Mouse (Mus musculus) CH12.LX (cell line): ENCODE data around the gene Sh3rf1. TPM values are rescaled to one million over a fixed set of nuclear protein-coding genes. Genes with fewer than 3 reads are reported as not detected.

Source experiments
- DNase-seq: peaks from one replicate; pipeline ENCODE4 v3.0.0-alpha.2; 2013; ENCODE audit errors: extremely low read depth
- H3K27ac ChIP-seq: 2 replicates; pipeline ENCODE4 v1.5.1; 2012; ENCODE audit warnings: low read depth, mild to moderate bottlenecking, control low read depth, moderate library complexity; ENCODE audit not compliant: insufficient read depth
- H3K27me3 ChIP-seq: replicated peaks from 2 replicates; pipeline ENCODE3; 2012; ENCODE audit warnings: inconsistent platforms
- H3K36me3 ChIP-seq, 2 experiments: replicated peaks in 1 of 2; 2 replicates each; pipeline versions ENCODE3 to v1.6.1; 2012; ENCODE audit warnings: inconsistent platforms in 1 of 2, low read length in 1 of 2, mild to moderate bottlenecking in 1 of 2, mixed read lengths in 1 of 2, moderate library complexity in 1 of 2; ENCODE audit not compliant: control insufficient read depth in 1 of 2, insufficient read depth in 1 of 2
- H3K4me1 ChIP-seq, 2 experiments: 2 replicates each; pipeline ENCODE4 v1.6.1; 2012; ENCODE audit warnings: inconsistent platforms in 1 of 2, moderate library complexity in 1 of 2; ENCODE audit not compliant: insufficient read depth in 2 of 2, control insufficient read depth in 1 of 2
- H3K4me2 ChIP-seq: 2 replicates; pipeline ENCODE4 v1.6.1; 2012; ENCODE audit warnings: low read depth, mild to moderate bottlenecking, control low read depth; ENCODE audit not compliant: poor library complexity, insufficient read depth, severe bottlenecking
- H3K4me3 ChIP-seq, 3 experiments: fragments of 150-350 bp in 1 of 3; sonication (generic) in 1 of 3; replicated peaks in 1 of 3; 2 replicates each; pipeline versions ENCODE3 to v1.5.1; 2011 to 2012; ENCODE audit warnings: low read depth in 2 of 3, low read length in 2 of 3, mild to moderate bottlenecking in 2 of 3, moderate library complexity in 2 of 3, control low read depth in 1 of 3, improper control_type of control experiment in 1 of 3, inconsistent platforms in 1 of 3, mixed read lengths in 1 of 3; ENCODE audit not compliant: poor library complexity in 1 of 3
- H3K79me2 ChIP-seq: replicated peaks from 2 replicates; pipeline ENCODE4 v1.6.1; 2012; ENCODE audit warnings: mild to moderate bottlenecking, moderate library complexity; ENCODE audit not compliant: control insufficient read depth, poor library complexity, insufficient read depth, severe bottlenecking; ENCODE audit errors: extremely low read depth
- H3K9ac ChIP-seq: 2 replicates; pipeline ENCODE4 v1.6.1; 2012; ENCODE audit warnings: low read depth, mild to moderate bottlenecking, control low read depth, moderate library complexity; ENCODE audit not compliant: insufficient read depth
- H3K9me3 ChIP-seq: replicated peaks from 2 replicates; pipeline ENCODE3; 2012; ENCODE audit warnings: low read length, inconsistent platforms, mixed read lengths
- CHD1 ChIP-seq: IDR thresholded peaks from 2 replicates; pipeline ENCODE4 v1.6.1; 2012; ENCODE audit warnings: low read depth, low read length, improper control_type of control experiment, inconsistent platforms
- CHD2 ChIP-seq: IDR thresholded peaks from 2 replicates; pipeline ENCODE4 v1.6.1; 2011; ENCODE audit warnings: low read length, improper control_type of control experiment
- E2F4 ChIP-seq: IDR thresholded peaks from 2 replicates; pipeline ENCODE4 v1.6.1; 2011; ENCODE audit warnings: low read depth, low read length, improper control_type of control experiment; ENCODE audit not compliant: insufficient replicate concordance
- ELF1 ChIP-seq: IDR thresholded peaks from 2 replicates; pipeline ENCODE4 v1.6.1; 2014; ENCODE audit warnings: low read depth, mild to moderate bottlenecking, inconsistent platforms, low read length, improper control_type of control experiment
- EP300 ChIP-seq: IDR thresholded peaks from 2 replicates; pipeline ENCODE4 v1.6.1; 2011; ENCODE audit warnings: low read length, improper control_type of control experiment
- GABPA ChIP-seq: IDR thresholded peaks from 2 replicates; pipeline ENCODE4 v1.6.1; 2012; ENCODE audit warnings: low read depth, low read length, improper control_type of control experiment, inconsistent platforms; ENCODE audit not compliant: insufficient replicate concordance
- HCFC1 ChIP-seq: IDR thresholded peaks from 2 replicates; pipeline ENCODE4 v1.6.1; 2012; ENCODE audit warnings: low read depth, mild to moderate bottlenecking, inconsistent platforms, low read length, improper control_type of control experiment
- IRF4 ChIP-seq: IDR thresholded peaks from 2 replicates; pipeline ENCODE4 v1.6.1; 2014; ENCODE audit warnings: low read depth, mild to moderate bottlenecking, inconsistent platforms, low read length, improper control_type of control experiment
- KAT2A ChIP-seq: IDR thresholded peaks from 2 replicates; pipeline ENCODE4 v1.6.1; 2012; ENCODE audit warnings: low read length, improper control_type of control experiment, inconsistent platforms; ENCODE audit not compliant: insufficient replicate concordance
- MAX ChIP-seq: IDR thresholded peaks from 2 replicates; pipeline ENCODE4 v1.6.1; 2011; ENCODE audit warnings: low read length, improper control_type of control experiment
- MAZ ChIP-seq: IDR thresholded peaks from 2 replicates; pipeline ENCODE4 v1.6.1; 2012; ENCODE audit warnings: low read depth, mild to moderate bottlenecking, inconsistent platforms, low read length, improper control_type of control experiment, moderate library complexity
- MEF2A ChIP-seq: IDR thresholded peaks from 2 replicates; pipeline ENCODE4 v1.6.1; 2014; ENCODE audit warnings: low read depth, mild to moderate bottlenecking, inconsistent platforms, low read length, improper control_type of control experiment, borderline replicate concordance
- MXI1 ChIP-seq: IDR thresholded peaks from 2 replicates; pipeline ENCODE4 v1.6.1; 2011; ENCODE audit warnings: mild to moderate bottlenecking, low read depth, low read length, improper control_type of control experiment
- PAX5 ChIP-seq: IDR thresholded peaks from 2 replicates; pipeline ENCODE4 v1.6.1; 2012; ENCODE audit warnings: low read length, inconsistent platforms, mixed read lengths
- POLR2A ChIP-seq: IDR thresholded peaks from 2 replicates; pipeline ENCODE4 v1.6.1; 2011; ENCODE audit warnings: low read depth, mild to moderate bottlenecking, improper control_type of control experiment, low read length
- POLR2AphosphoS2 ChIP-seq: IDR thresholded peaks from 2 replicates; pipeline ENCODE4 v1.6.1; 2011; ENCODE audit warnings: low read depth, low read length, improper control_type of control experiment
- RAD21 ChIP-seq: IDR thresholded peaks from 2 replicates; pipeline ENCODE4 v1.6.1; 2011; ENCODE audit warnings: low read depth, mild to moderate bottlenecking, low read length, improper control_type of control experiment, moderate library complexity
- RCOR1 ChIP-seq: conservative IDR thresholded peaks from 2 replicates; pipeline ENCODE4 v1.6.1; 2012; ENCODE audit warnings: low read depth, mild to moderate bottlenecking, inconsistent platforms, low read length, improper control_type of control experiment
- SIN3A ChIP-seq: IDR thresholded peaks from 2 replicates; pipeline ENCODE4 v1.6.1; 2012; ENCODE audit warnings: low read length, improper control_type of control experiment, inconsistent platforms
- SMC3 ChIP-seq: IDR thresholded peaks from 2 replicates; pipeline ENCODE4 v1.6.1; 2011; ENCODE audit warnings: low read depth, low read length, improper control_type of control experiment
- TBP ChIP-seq: conservative IDR thresholded peaks from 2 replicates; pipeline ENCODE4 v1.6.1; 2011; ENCODE audit warnings: low read depth, low read length, improper control_type of control experiment
- TCF12 ChIP-seq: IDR thresholded peaks from 2 replicates; pipeline ENCODE4 v1.6.1; 2014; ENCODE audit warnings: low read depth, mild to moderate bottlenecking, inconsistent platforms, low read length, improper control_type of control experiment
- USF1 ChIP-seq: IDR thresholded peaks from 2 replicates; pipeline ENCODE4 v1.6.1; 2014; ENCODE audit warnings: low read depth, mild to moderate bottlenecking, inconsistent platforms, low read length, improper control_type of control experiment
- USF2 ChIP-seq: conservative IDR thresholded peaks from 2 replicates; pipeline ENCODE4 v1.6.1; 2011; ENCODE audit warnings: low read depth, low read length, improper control_type of control experiment
- ZKSCAN1 ChIP-seq: IDR thresholded peaks from 2 replicates; pipeline ENCODE4 v1.6.1; 2012; ENCODE audit warnings: low read depth, inconsistent platforms, low read length, improper control_type of control experiment, borderline replicate concordance
- ZMIZ1 ChIP-seq: IDR thresholded peaks from 2 replicates; pipeline ENCODE4 v1.6.1; 2012; ENCODE audit warnings: low read depth, mild to moderate bottlenecking, inconsistent platforms, low read length, improper control_type of control experiment
- dilution Hi-C: fragments of 300-500 bp; cut with MboI; formaldehyde crosslinking; loops from 2 replicates; pipeline ENCODE4 v1.14.3; 2020; ENCODE audit warnings: low sequenced_read_pairs; ENCODE audit not compliant: extremely low pct_unique_long_range_greater_than_20kb, extremely low pct_ligation_motif_present
- in situ Hi-C: fragments of 300-500 bp; cut with MboI; formaldehyde crosslinking; loops from 3 replicates; pipeline ENCODE4 v1.14.3; 2019; ENCODE audit warnings: low sequenced_read_pairs, low pct_ligation_motif_present, low pct_unique_long_range_greater_than_20kb, mixed read lengths
- polyA plus RNA-seq: library from polyadenylated mRNA; unstranded; fragments of >175 nt; gene quantifications from 2 replicates; pipeline ENCODE4 v1.2.1, GENCODE M21; 2012; ENCODE audit warnings: low read depth; ENCODE audit not compliant: insufficient read length
- total RNA-seq, 2 experiments: library from RNA; depleted of rRNA; stranded (reverse); fragments of 300-350 nt in 1 of 2; fragments of >200 nt in 1 of 2; gene quantifications; 2 replicates each; pipeline ENCODE4 v1.2.3; 2012 to 2014

The Sh3rf1 gene
- total and polyA plus RNA-seq, 3 experiments: 6.0 to 16.8 (median 10.6) TPM

DNA sequence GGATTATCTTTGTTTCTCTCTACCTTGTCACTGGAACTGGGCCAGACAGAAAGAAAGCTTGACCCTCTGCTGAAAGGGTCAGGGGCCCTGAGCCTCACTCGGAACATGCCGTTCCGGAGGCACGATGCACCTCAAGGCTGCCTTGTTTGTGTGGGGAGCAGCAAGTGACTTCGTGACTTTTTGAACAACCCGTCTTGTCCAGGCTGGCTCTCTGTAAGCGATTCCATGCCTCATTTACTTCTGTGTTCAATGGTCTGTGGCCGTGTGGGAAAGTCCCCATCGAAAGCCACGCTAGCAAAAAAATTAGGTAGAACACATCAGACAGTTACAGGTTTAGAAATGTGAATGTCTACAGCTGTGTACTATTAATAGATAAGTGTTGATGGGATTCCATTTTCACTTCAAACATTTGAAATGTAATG is 136.2 kb downstream of the Sh3rf1 start (continued):
- peak; percentile 59; the same call in 1 of the 2 replicates for TF ChIP-seq MAX
- TF ChIP-seq ELF1: no peak
- peak; percentile 99 for TF ChIP-seq MEF2A
- peak; percentile 43; the same call in 1 of the 2 replicates for TF ChIP-seq POLR2A
- TF ChIP-seq TCF12: peak; percentile 85
- no peak for TF ChIP-seq KAT2A
- TF ChIP-seq ZKSCAN1: no peak
- no peak for TF ChIP-seq USF1
- peak; percentile 88 for TF ChIP-seq EP300

- Histone ChIP-seq H3K4me2 (peak overlapping the region; percentile 93), H3K4me3 (no peak overlapping the region), H3K27ac (peak overlapping the region; percentile 19; the same call in 1 of the 2 replicates), H3K4me1 (peaks cover 3 to 39% of the 10 kb centered on the region in 2 experiments), H3K79me2 (no peaks in the 10 kb centered on the region), H3K9ac (peak overlapping the region; percentile 25; the same call in 1 of the 2 replicates), H3K27me3 (no peaks in the 10 kb centered on the region), H3K36me3 (peaks cover 21 to 47% of the 10 kb centered on the region in 2 experiments), H3K9me3 (no peaks in the 10 kb centered on the region)
- TF ChIP-seq SMC3 (no peak), RAD21 (no peak), CHD2 (no peak), POLR2AphosphoS2 (no peak), GABPA (no peak), USF1 (no peak), TBP (no peak), IRF4 (no peak), MAX (no peak), PAX5 (no peak)
- DNase-seq: no peak
- in situ Hi-C loops: no loop called here
- dilution Hi-C loops: no loop called here
These were observed 136.7 kb downstream of the Sh3rf1 start for GRCm38 (mm10) chr8:61360362-61360761.

- Histone ChIP-seq H3K27me3 (no peaks in the 10 kb centered on the region), H3K4me1 (peaks cover 3 to 28% of the 10 kb centered on the region in 2 experiments), H3K27ac (no peak overlapping the region), H3K79me2 (no peaks in the 10 kb centered on the region), H3K36me3 (peaks cover 25 to 50% of the 10 kb centered on the region in 2 experiments), H3K4me3 (no peak overlapping the region), H3K9ac (no peak overlapping the region), H3K9me3 (no peaks in the 10 kb centered on the region), H3K4me2 (no peak overlapping the region)
- no peak for TF ChIP-seq CHD1
- no peak for TF ChIP-seq ZKSCAN1
- TF ChIP-seq KAT2A: no peak
- no peak for TF ChIP-seq ZMIZ1
- TF ChIP-seq USF2: no peak
- TF ChIP-seq EP300: no peak
- TF ChIP-seq MXI1: no peak
- no peak for TF ChIP-seq SIN3A
- TF ChIP-seq E2F4: no peak
- TF ChIP-seq IRF4: no peak
- TF ChIP-seq RCOR1: no peak
- no peak for TF ChIP-seq CHD2
- no peak for TF ChIP-seq ELF1
- no peak for TF ChIP-seq MAZ
- no peak for TF ChIP-seq USF1
- TF ChIP-seq TBP: no peak
- no peak for TF ChIP-seq HCFC1
- in situ Hi-C loops (no loop called here), dilution Hi-C loops (no loop called here)
- no peak for DNase-seq
These were observed 137.8 kb downstream of the Sh3rf1 start for GRCm38 (mm10) chr8:61361476-61361875.
